Mouse (Mus musculus) cerebellum, adult (tissue): ENCODE measurements at regions not wholly inside any gene's neighbourhood (a gene's known extent, or its start where the extent isn't known, plus 50 kb on each side); places are given as distances from the start of the nearest gene placed in this dataset.
"Not testable (repeated sequence)": the region's sequence is repeated elsewhere in the genome, so short reads cannot be mapped to it uniquely, and the experiment has no call there.

Experiments used
- ATAC-seq: cut with Nextera tagmentation; 2 replicates; pipeline ENCODE4 v1.9.2; 2017; ENCODE audit warnings: mild to moderate bottlenecking, moderate library complexity, mixed read lengths; ENCODE audit not compliant: insufficient number of reproducible peaks, low FRiP score, low TSS enrichment

DNA sequence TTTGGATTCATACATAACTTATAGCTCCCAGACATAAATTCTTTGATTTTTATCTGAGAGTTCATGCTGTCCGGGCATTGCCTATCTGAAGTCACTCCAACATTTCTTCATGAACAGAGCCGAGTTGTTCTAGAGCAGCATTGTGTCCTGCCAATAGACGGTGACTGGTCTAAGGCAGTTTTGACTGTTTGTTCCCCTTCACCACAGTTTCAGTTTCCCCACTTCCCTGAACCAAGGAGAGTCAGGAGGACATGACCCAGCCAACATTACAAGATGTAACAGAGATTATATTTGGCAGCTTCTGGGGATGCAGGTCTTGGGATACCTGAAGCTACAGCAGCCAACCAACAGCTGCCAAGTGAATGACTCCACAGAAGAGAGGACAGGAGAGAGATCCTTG is 154.0 kb upstream of the Arid1b start:
- no peak for ATAC-seq

DNA sequence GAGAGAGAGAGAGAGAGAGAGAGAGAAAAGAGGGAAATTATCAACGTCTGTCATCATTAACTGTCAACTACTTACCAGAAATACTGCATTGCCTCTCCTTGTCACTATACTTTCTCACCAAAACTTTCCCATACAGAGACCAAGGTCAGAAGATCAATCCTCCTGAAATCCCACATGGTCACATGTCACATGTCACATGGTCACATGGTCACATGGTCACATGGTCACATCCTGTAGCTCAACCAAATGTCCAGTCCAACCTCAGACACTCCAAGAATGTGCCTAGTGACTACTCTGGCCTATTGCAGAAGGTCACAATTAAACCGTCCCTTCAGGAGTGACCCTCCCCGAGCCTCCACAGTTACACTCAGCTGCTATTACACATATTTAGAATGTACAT is 135.8 kb upstream of the Arid1b start:
- no peak for ATAC-seq

DNA sequence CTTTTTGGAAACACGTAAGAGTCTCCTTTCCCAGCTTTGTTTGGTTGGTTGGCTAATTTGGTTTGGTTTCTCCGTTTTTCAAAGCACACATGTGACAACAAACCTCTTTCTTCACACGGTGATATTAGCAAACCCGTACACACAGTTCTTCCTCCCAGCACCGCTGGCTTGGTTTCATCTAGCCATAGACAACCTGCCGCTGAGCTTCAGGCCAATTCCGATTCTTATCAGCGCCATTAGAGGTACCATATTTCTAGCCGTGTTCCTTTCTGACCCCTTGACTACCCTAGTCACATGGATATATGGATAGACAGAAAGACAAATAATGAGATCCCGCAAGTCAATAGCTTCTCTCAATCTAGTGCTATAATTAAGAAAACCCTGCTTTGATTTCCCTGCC is 129.2 kb upstream of the Arid1b start:
- no peak for ATAC-seq

DNA sequence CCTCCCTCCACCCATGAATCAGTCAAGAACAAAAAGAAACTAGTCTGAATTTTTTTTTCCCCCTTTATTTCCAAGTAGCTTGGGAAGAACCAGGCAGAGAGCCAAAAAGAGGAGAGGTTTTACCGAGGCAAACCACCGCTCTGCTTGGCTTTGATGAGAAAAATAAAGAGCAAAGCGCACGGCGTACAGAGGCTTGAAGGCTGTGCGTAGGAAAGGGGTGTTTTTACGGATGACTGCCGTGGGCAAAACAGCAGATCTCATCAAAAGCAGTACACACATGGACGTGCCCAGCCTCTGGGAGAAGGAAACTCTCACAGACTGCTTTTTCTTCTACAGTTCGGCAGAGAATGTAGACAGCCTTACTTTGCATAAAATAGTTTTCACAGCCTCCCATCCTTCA is 128.5 kb upstream of the Arid1b start:
- no peak for ATAC-seq

DNA sequence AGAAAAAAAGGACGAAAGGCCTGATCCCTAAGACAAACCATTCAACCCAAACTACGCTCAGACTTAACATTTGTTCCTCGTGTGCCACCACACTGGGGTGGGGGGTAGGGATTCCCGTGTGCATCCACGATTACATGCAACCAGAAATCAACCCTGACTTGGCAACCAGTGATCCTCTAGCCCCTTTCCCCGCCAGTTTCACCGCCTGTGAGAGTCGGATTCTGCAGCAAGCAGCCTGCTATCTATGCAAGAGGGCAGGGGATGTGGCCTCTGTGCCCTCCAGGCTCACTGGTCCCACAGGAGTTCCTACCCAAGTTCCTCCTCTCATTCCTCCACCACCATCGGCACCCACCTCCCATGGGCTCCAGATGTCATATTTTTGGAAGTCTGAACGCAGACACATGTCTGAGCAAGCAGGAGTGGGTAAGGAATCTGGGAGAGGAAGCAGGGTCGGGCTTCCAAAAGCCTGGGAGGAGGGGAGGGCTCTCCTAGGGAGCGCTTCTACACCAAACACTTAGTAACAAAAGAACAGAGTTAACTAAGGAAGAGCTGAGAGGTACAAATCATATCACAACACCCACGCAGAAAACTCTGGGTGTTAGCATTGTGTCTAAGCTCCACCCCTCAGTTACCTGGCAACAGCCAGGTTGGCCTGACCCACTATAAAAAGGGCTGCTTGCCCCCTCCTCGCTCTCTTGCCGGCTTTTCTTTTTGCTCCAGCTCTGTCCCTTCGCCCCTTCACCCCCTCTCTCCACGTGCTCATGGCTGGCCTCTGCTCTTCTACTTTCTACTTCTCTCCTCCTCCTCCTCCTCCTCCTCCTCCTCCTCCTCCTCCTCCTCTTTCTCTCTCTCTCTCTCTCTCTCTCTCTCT is 127.9 kb upstream of the Arid1b start:
- no peak for ATAC-seq

DNA sequence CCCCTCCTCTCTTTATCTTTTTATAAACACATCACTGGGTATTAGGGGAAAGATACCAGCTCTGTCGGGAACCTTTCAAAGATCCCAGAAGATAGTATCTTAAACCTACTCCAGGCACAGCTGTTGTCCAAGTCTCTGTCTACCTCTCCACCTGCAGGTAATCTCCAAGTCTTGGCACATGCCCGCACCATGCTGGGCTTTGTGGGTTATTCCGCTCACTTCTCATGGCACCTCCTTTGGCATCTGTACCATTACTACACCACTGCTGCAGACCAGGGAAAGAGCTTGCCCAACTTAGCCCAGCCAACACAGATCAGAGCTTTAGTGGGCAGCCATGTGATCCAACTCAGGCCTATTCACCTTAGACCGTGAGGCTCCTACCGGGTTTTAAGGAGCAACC is 127.0 kb upstream of the Arid1b start:
- ATAC-seq: no peak

DNA sequence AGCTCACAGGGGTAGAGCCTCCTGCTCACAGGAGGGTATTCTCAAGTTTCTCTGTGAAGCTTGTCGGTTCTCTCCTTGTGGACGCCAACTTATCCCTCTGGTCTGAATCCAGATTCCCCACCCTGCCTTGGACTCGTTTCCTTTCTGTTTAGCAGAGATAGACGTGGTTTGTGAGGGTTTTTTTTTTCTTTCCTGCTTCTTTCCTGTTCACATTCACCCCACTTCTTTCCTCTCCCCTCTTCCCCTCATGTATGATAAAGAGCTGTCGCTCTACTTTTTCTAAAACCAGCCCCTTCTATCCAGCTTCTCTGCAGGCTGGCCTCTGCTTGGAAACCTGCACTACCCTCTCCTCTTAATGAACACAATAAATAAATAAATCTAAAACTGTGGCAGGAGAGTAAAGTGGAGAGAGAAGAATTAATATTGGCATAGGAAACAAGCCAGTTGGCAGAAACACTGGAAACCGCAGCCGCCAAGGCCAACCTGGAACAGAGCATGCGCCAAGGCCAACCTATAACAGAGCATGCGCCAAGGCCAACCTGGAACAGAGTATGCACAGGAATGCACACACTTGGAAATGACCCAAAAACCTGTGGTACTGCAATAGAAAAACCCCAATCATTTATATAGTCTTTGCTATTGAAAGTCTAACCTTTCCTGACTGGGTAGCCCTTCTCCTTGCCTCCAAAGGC is 126.2 kb upstream of the Arid1b start:
- ATAC-seq: no peak

DNA sequence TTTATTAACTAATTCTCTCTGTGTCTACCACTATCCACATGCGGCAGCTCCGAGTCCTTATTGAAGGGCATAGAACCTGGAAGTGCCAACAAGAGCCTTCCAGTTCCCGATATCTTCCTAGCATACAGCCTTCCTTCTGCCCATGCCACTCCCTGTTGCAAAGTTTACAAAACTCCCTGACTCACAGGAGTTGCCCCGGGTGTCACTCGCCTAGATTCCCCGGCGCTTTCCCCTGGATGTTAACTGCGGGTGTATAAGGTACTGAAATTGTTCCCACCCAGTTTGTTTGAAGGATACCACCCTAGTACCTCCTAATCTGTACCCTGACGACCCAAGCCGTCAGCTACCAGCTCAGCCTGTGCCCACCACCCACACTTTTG is 125.7 kb upstream of the Arid1b start:
- no peak for ATAC-seq

DNA sequence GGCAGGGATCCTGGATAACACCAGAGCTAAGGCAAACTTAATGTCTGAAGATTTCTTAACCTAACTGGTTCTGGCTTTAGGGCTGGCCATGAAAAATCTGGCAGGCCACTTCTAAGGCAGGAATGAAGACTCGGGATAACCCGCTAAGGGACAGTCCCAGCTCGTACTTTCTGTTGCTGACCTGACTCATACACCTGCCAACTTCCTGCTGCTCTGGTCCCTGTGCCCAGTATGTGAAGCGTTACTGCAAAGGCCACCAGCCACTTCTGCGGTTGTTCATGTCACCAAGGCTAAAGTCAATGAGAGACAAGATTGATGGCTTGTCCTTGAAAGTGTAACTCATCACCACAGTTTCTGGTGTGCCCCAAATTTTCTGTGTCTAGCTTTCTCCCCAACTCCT is 125.3 kb upstream of the Arid1b start:
- no peak for ATAC-seq

DNA sequence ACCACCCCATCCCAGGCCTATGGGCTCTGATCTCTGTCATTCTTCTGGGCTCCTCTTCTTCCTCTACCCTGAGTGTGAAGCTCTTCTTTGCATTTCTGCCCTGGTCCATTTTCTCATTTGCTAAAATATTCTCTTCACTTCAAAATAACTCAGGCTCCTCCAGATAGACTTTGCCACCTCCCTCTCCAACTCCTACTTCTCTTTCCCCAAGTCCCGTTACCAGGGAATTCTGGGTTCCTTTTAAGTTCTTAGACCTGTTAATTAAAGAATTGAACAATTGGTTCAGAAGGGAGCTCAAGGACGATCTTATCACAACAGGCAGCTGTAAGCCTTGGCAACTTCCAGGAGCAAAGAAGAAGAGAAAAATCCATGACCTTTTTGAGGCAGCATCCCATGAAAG is 122.9 kb upstream of the Arid1b start:
- no peak for ATAC-seq

DNA sequence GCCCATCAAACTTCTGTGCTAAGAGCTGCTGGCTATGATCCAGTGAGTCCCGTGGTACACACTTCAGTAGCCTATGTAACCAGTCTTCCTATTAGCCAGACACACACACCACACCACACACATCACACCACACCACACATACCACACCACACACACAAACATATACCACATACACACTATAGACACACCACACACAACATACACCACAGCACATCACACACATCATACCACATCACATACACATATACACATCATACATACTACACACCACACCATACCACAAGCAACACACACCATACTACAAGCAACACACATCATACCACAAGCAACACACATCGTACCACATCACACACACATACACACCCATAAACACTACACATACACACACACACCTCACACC is 119.7 kb upstream of the Arid1b start:
- no peak for ATAC-seq

DNA sequence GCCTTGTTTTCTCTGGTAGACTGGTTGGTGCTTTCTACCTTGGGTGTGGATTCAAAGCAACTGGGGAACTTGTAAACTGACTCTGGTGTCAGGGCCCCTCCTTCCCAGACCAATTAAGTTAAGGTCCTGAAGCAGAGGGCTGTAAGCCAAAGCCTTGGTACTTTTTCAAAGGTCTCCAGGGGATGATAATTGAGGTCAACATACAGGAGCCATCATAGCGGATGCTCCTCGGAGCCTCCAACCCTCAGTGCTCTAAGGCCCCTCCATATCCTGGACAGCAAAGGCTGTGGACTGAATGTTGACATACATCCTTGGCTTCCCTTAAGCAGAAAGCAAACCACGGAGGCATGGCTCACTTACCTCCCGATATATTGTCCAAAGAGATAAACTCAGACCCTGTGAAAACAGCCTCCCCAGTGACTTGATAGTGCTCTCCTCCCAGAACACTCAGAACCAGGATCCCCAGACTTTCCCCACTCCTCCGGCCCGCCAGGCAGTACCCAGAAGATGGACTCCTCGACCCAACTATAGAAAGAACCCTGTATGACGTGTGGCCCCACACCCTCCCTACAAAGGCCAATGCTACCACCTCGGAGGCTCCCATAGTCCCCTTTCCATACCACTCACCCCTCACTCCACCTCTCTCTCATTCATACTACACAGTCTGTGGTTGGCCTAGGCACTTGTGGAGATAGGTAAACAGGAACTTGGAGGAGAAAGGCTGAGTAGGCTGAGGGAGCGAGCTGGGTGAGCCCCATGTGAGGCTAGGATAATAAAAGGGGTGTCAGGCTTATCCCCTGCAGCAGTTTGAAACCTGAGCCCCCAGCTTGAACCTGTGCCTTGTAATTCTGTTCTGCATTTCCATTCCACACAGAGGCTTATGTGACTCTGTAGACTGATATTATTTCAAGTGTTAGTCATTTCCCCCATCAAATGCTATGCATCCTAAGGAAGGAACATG is 118.8 kb upstream of the Arid1b start:
- ATAC-seq: no peak

DNA sequence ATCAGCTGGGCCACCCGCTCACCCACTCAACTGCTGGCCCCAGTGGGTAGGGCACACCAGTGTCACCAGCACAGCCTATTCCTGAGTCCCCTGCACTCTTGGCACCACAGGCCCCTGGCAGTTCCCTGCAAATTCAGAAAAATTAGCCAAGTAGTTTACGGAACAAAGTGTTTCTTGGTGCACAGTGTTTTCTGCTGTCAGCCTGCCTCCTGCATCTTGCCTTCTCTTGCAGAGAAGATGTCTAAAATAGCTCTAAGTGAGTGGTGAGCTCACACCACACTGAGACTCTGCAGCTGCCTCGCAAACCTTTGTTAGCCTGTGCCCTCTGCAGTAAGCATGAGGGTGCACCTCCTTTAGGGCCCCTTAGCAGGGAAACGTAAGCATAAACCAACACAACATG is 117.7 kb upstream of the Arid1b start:
- ATAC-seq: no peak

DNA sequence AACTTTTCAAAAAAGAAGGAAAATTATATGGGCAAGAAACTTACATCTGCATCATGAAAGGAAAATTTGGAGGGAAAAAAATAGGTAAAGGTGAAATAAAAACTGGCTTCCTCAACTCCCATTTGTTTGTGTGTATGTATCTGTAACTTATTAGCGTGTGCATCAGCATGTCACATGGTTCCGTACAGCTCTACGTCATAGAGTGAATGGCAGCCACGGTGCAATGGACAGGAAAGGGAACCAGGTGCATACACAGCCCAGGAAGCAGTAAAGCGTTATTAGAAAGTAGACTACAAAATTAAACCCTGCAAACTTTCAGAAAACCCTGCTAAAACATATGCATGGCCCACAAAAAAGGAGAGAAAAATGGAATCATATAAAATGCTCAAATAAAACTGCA is 112.7 kb upstream of the Arid1b start:
- ATAC-seq: no peak

DNA sequence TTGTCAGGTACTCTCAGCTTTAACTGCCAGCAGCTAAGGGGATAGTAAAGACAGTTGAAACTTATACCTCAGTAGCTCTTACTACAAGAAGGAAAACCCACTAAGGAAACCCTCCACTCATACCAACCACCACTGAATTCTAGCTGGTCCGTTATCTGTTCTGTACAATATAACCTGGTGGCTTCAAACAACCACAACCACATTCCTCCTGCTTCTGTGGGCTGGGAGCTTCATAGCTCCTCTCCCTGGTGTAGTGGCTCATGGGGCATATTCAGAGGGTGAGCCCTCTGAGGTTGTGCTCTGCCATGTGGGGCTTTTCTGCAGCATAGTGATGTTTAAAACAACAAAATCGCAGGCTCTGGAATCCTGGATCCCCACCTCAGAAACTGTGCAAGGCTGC is 110.0 kb upstream of the Arid1b start:
- no peak for ATAC-seq

DNA sequence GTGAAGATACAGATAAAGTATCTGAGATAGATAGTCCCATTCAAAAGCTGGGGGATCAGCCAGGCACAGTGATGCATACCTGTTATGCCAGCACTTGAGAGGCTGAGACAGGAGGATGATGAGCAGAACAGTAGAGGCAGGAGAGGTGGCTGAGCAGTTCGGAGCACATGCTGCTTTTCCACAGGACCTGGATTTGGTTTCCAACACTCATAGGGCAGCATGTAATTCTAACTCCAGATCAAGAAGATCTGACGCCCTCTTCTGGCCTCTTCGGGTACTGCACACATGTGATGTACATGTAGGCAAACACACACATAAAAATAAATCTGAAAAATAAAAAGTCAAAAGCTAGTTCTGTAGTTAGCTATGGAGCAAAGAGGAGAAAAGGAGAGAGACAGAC is 109.4 kb upstream of the Arid1b start:
- no peak for ATAC-seq

DNA sequence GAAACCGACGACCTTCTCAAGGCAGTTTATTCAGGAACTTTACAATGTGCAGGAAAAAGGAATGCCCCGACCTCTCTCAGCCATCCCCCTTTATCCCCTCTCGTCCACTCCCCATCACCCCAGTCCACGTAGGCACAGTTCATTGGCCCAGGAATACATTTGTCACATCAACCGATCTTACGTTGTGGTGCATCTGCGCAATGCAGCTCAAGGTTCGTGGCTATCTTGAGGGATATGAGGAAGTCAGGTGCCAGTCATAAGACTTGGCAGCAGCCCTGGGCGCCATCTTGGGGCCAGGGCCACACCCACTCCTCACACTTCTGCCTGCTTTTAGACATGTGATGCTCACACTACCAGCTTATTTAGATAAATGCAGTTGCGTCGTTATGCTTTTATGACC is 106.8 kb upstream of the Arid1b start:
- ATAC-seq: not testable (repeated sequence)

DNA sequence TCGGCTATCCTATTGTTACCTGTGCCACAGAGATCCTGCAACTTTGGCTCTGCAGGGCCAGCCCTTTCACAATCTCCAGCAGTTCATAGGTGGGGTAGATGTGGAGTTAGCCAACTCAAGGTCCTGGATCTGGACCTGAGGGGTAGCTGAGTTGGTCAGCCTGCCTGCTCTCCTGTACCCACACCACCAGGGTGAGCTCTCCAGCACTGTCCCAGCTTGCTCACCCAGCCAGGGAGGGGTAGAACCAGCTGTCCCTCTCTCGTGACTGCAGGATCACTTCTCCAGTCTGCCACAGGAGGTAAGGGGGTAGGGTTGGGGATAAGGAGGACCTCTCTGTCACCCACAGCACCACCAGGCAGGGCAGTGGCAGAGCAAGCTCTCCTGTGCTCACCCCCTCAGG is 104.6 kb upstream of the Arid1b start:
- ATAC-seq: no peak

DNA sequence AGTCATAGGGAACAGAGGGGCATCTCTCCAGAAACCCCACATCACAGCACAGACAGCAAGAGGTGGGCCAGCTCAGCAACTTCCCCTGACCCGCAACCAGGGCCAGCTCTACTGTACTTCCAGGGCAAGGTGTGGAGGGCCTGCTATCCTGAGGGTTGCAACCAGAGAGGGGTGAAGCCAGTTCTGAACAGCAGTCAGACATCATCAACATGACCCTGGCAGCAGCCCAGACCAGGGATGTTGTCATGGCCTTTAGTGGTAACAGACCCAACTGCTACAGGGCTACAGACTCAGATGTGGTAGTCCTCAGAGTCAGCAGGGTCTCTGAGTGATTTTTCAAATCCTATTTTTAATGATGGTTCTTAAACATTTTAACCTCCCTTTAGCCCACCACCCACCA is 104.0 kb upstream of the Arid1b start:
- ATAC-seq: no peak

DNA sequence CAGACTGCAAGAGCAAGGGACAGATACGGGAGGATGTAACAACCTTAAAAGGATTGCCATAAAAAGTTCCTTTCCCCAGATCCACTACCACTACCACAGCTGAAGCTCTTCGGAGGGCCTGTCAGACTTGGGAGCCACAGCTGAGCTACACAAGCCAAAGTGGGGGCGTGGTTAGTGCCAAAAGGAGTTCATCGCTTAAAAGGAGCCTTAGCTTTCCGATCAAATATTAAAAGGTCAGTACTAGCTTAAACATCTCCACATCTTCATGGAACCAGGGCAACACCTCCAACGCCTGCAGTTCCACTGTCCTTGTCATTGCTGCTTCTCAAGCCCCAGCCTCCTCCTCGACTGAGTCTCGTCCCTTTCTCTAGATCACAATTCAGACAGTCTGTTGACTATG is 102.6 kb upstream of the Arid1b start:
- ATAC-seq: no peak

DNA sequence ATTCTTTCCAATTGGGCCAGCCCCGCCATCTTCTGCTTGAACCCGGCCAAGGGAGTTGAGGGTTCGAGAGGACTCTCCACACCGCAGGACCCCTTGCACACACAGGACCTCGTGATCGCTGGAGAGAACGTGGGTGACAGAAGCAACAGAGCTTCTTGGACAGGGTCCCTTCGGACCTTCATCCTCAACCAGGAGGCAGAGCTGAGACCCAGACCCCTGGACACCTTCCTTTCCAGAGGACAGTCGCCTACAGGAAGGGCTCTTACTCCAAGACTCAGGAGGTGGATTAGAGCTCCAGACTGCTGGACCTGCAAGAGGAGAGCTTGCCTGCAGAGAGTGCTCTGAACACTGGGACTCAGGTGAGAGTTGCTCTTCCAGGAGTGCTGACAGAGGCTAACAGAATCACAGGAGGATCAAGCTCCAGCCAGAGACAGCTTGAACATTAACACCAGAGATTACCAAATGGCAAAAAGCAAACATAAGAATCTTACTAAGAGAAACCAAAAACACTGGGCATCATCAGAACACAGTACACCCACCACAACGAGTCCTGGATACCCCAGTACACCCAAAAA is 99.3 kb upstream of the Arid1b start:
- not testable (repeated sequence) for ATAC-seq
